Mouse (Mus musculus) heart, postnatal 25 days (tissue): ENCODE data around the gene Rsf1. TPM values are rescaled to one million over a fixed set of nuclear protein-coding genes. Genes with fewer than 3 reads are reported as not detected.

Source experiments
- DNase-seq: peaks from one replicate; pipeline ENCODE4 v3.0.0; 2022; ENCODE audit warnings: low spot score
- intact Hi-C: fragments of 180-260 bp; cut with DNase I; formaldehyde crosslinking; loops from one replicate; pipeline ENCODE4 v1.15.1; 2025
- total RNA-seq, 2 experiments: library from RNA; stranded (reverse); gene quantifications; 2 replicates each; pipeline ENCODE4 v1.2.3; 2021

Rsf1 gene
- 10 to 100 TPM; 15.0 to 17.4 TPM for total RNA-seq

- DNase-seq: peak; percentile 92
- intact Hi-C loops: loop anchor here (2.0 to 5.0 kb wide), 3 partner anchors 98 to 152 kb away; partner anchors contain the start of gene Ints4
Measured at GRCm38 (mm10) chr7:97579067-97579975, at the start of gene Rsf1, which contains the start of gene Aamdc. Rsf1 (plus strand) TSS chr7:97579889. Aamdc (minus strand) TSS chr7:97579497.

GRCm38 (mm10) chr7:97535531-97535930, 44.2 kb upstream of the Rsf1 start:
- DNase-seq: no peak
- intact Hi-C loops: no loop called here

GRCm38 (mm10) chr7:97536571-97536970, 43.1 kb upstream of the Rsf1 start:
- intact Hi-C loops: no loop called here
- DNase-seq: no peak

- intact Hi-C loops: no loop called here
- DNase-seq: no peak
Measured at GRCm38 (mm10) chr7:97546462-97546861, 33.2 kb upstream of the Rsf1 start.

- intact Hi-C loops: no loop called here
- DNase-seq: no peak
Measured at GRCm38 (mm10) chr7:97549301-97549700, 30.4 kb upstream of the Rsf1 start.

- no peak for DNase-seq
- intact Hi-C loops: no loop called here
Measured at GRCm38 (mm10) chr7:97550673-97551072, 29.0 kb upstream of the Rsf1 start.

GRCm38 (mm10) chr7:97563576-97563975, 16.1 kb upstream of the Rsf1 start:
- intact Hi-C loops: no loop called here
- DNase-seq: no peak

GRCm38 (mm10) chr7:97569372-97569771, 10.3 kb upstream of the Rsf1 start:
- intact Hi-C loops: no loop called here
- DNase-seq: no peak

GRCm38 (mm10) chr7:97570389-97570788, 9.3 kb upstream of the Rsf1 start:
- no peak for DNase-seq
- intact Hi-C loops: no loop called here

GRCm38 (mm10) chr7:97578361-97579066, 1.2 kb upstream of the Rsf1 start:
- peak; percentile 33 for DNase-seq
- intact Hi-C loops: loop anchor here (2.0 to 5.0 kb wide), 3 partner anchors 98 to 151 kb away; partner anchors contain the start of gene Ints4

- DNase-seq: peak; percentile 13
- intact Hi-C loops: loop anchor here (2.0 to 5.0 kb wide), 4 partner anchors 97 to 153 kb away; partner anchors contain the start of genes Clns1a and Ints4
Measured at GRCm38 (mm10) chr7:97579976-97580842, 520 bp downstream of the Rsf1 start.

GRCm38 (mm10) chr7:97580843-97581214, 1.1 kb downstream of the Rsf1 start:
- intact Hi-C loops: loop anchor here (5.0 kb wide), 1 partner anchor 116 kb away; the partner anchor contains the start of gene Clns1a
- DNase-seq: peak; percentile 67

- intact Hi-C loops: no loop called here
- DNase-seq: no peak
Measured at GRCm38 (mm10) chr7:97588506-97588905, 8.8 kb downstream of the Rsf1 start.

GRCm38 (mm10) chr7:97590488-97590887, 10.8 kb downstream of the Rsf1 start:
- intact Hi-C loops: no loop called here
- DNase-seq: no peak

- intact Hi-C loops: no loop called here
- no peak for DNase-seq
Measured at GRCm38 (mm10) chr7:97591336-97591735, 11.6 kb downstream of the Rsf1 start.

- no peak for DNase-seq
- intact Hi-C loops: no loop called here
Measured at GRCm38 (mm10) chr7:97592396-97592795, 12.7 kb downstream of the Rsf1 start.

- intact Hi-C loops: no loop called here
- DNase-seq: no peak
Measured at GRCm38 (mm10) chr7:97593535-97593934, 13.8 kb downstream of the Rsf1 start.

GRCm38 (mm10) chr7:97598548-97598947, 18.9 kb downstream of the Rsf1 start:
- intact Hi-C loops: no loop called here
- no peak for DNase-seq

GRCm38 (mm10) chr7:97621346-97621745, 41.7 kb downstream of the Rsf1 start:
- no peak for DNase-seq
- intact Hi-C loops: no loop called here

GRCm38 (mm10) chr7:97622676-97623075, 43.0 kb downstream of the Rsf1 start:
- intact Hi-C loops: no loop called here
- no peak for DNase-seq
